Mouse (Mus musculus) A20 (cell line): Measurements from ENCODE around the gene Apol9a.
"Not testable (repeated sequence)": the region's sequence is repeated elsewhere in the genome, so short reads cannot be mapped to it uniquely, and the experiment has no call there.

Experiments used
- DNase-seq: peaks from one replicate; pipeline ENCODE4 v3.0.0-alpha.2; 2011; ENCODE audit warnings: low read depth, low spot score

The Apol9a gene

GRCm38 (mm10) chr15:77411035-77411434 lies at the start of gene Apol9a:
TSS of gene Apol9a (minus strand) at chr15:77411135.
- not testable (repeated sequence) for DNase-seq

- peak; percentile 30 for DNase-seq
Observed at GRCm38 (mm10) chr15:77449927-77450326, 39.0 kb upstream of the Apol9a start.

- not testable (repeated sequence) for DNase-seq
Observed at GRCm38 (mm10) chr15:77447392-77447791, 36.5 kb upstream of the Apol9a start, which contains the start of gene Apol7b. TSS of gene Apol7b (minus strand) at chr15:77447492.

GRCm38 (mm10) chr15:77445668-77446067 lies 34.7 kb upstream of the Apol9a start:
- not testable (repeated sequence) for DNase-seq

- DNase-seq: not testable (repeated sequence)
Observed at GRCm38 (mm10) chr15:77444746-77445145, 33.8 kb upstream of the Apol9a start.

- DNase-seq: not testable (repeated sequence)
Observed at GRCm38 (mm10) chr15:77428690-77429448, 17.9 kb upstream of the Apol9a start.

- DNase-seq: not testable (repeated sequence)
Observed at GRCm38 (mm10) chr15:77422925-77423324, 12.0 kb upstream of the Apol9a start.

- not testable (repeated sequence) for DNase-seq
Observed at GRCm38 (mm10) chr15:77419657-77420056, 8.7 kb upstream of the Apol9a start.

GRCm38 (mm10) chr15:77416655-77417333 lies 5.9 kb upstream of the Apol9a start:
- not testable (repeated sequence) for DNase-seq

- not testable (repeated sequence) for DNase-seq
Observed at GRCm38 (mm10) chr15:77415653-77416052, 4.7 kb upstream of the Apol9a start.

- peak; percentile 14 for DNase-seq
Observed at GRCm38 (mm10) chr15:77412695-77413094, 1.8 kb upstream of the Apol9a start.

- DNase-seq: not testable (repeated sequence)
Observed at GRCm38 (mm10) chr15:77406370-77406769, 4.6 kb downstream of the Apol9a start.

- DNase-seq: peak; percentile 43
Observed at GRCm38 (mm10) chr15:77399027-77399426, 11.9 kb downstream of the Apol9a start, which contains the start of gene Apol7a. TSS of gene Apol7a (minus strand) at chr15:77399110.

GRCm38 (mm10) chr15:77397450-77398132 lies 13.3 kb downstream of the Apol9a start:
- not testable (repeated sequence) for DNase-seq

- DNase-seq: not testable (repeated sequence)
Observed at GRCm38 (mm10) chr15:77393832-77394231, 17.1 kb downstream of the Apol9a start.

GRCm38 (mm10) chr15:77387462-77387861 lies 23.5 kb downstream of the Apol9a start:
- DNase-seq: no peak

- no peak for DNase-seq
Observed at GRCm38 (mm10) chr15:77384340-77385030, 26.4 kb downstream of the Apol9a start.

- no peak for DNase-seq
Observed at GRCm38 (mm10) chr15:77382880-77383279, 28.1 kb downstream of the Apol9a start.

GRCm38 (mm10) chr15:77382271-77382850 lies 28.6 kb downstream of the Apol9a start:
- DNase-seq: no peak

GRCm38 (mm10) chr15:77381481-77381880 lies 29.5 kb downstream of the Apol9a start:
- DNase-seq: no peak

GRCm38 (mm10) chr15:77379921-77380320 lies 31.0 kb downstream of the Apol9a start:
- no peak for DNase-seq
